Mouse (Mus musculus): ENCODE data around the gene Irf2bp2.
"Not testable (repeated sequence)": the region's sequence is repeated elsewhere in the genome, so short reads cannot be mapped to it uniquely, and the experiment has no call there.

Irf2bp2 gene

GRCm38 (mm10) chr8:126602641-126603040 lies 8.9 kb upstream of the Irf2bp2 start:
- in situ Hi-C loops (cut with MboI), result no loop called here

- in situ Hi-C loops (cut with MboI), result no loop called here
Observed at GRCm38 (mm10) chr8:126601325-126601724, 7.5 kb upstream of the Irf2bp2 start.

GRCm38 (mm10) chr8:126600816-126601243 lies 7.0 kb upstream of the Irf2bp2 start:
- in situ Hi-C loops (cut with MboI), result no loop called here

- in situ Hi-C loops (cut with MboI), result not testable (repeated sequence)
Observed at GRCm38 (mm10) chr8:126600388-126600787, 6.6 kb upstream of the Irf2bp2 start.

- in situ Hi-C loops (cut with MboI), result no loop called here
Observed at GRCm38 (mm10) chr8:126599297-126599696, 5.5 kb upstream of the Irf2bp2 start.

- in situ Hi-C loops (cut with MboI), result no loop called here
Observed at GRCm38 (mm10) chr8:126598218-126598617, 4.4 kb upstream of the Irf2bp2 start.

GRCm38 (mm10) chr8:126596721-126597120 lies 2.9 kb upstream of the Irf2bp2 start:
- in situ Hi-C loops (cut with MboI), result no loop called here

- in situ Hi-C loops (cut with MboI), result no loop called here
Observed at GRCm38 (mm10) chr8:126596097-126596634, 2.4 kb upstream of the Irf2bp2 start.

GRCm38 (mm10) chr8:126595204-126596061 lies 1.6 kb upstream of the Irf2bp2 start:
- in situ Hi-C loops (cut with MboI), result no loop called here

- in situ Hi-C loops (cut with MboI), result no loop called here
Observed at GRCm38 (mm10) chr8:126594481-126595000, 755 bp upstream of the Irf2bp2 start.

GRCm38 (mm10) chr8:126592771-126593571 lies 815 bp downstream of the Irf2bp2 start:
- in situ Hi-C loops (cut with MboI), result no loop called here

GRCm38 (mm10) chr8:126592381-126592770 lies 1.4 kb downstream of the Irf2bp2 start:
- in situ Hi-C loops (cut with MboI), result no loop called here

GRCm38 (mm10) chr8:126591821-126592268 lies 1.9 kb downstream of the Irf2bp2 start:
- in situ Hi-C loops (cut with MboI), result no loop called here

GRCm38 (mm10) chr8:126591141-126591820 lies 2.5 kb downstream of the Irf2bp2 start:
- in situ Hi-C loops (cut with MboI), result no loop called here

- in situ Hi-C loops (cut with MboI), result no loop called here
Observed at GRCm38 (mm10) chr8:126590599-126590998, 3.2 kb downstream of the Irf2bp2 start.

- in situ Hi-C loops (cut with MboI), result no loop called here
Observed at GRCm38 (mm10) chr8:126590024-126590529, 3.7 kb downstream of the Irf2bp2 start.

GRCm38 (mm10) chr8:126589507-126590023 lies 4.2 kb downstream of the Irf2bp2 start:
- in situ Hi-C loops (cut with MboI), result loop anchor here (10.0 kb wide), 1 partner anchor 255 kb away; no protein-coding TSS in a partner anchor

GRCm38 (mm10) chr8:126588636-126589506 lies 4.9 kb downstream of the Irf2bp2 start:
- in situ Hi-C loops (cut with MboI), result loop anchor here (10.0 kb wide), 1 partner anchor 256 kb away; no protein-coding TSS in a partner anchor

- in situ Hi-C loops (cut with MboI), result loop anchor here (10.0 kb wide), 1 partner anchor 257 kb away; no protein-coding TSS in a partner anchor
Observed at GRCm38 (mm10) chr8:126587836-126588503, 5.8 kb downstream of the Irf2bp2 start.
